ENCODE assay signal across 12 mouse cellular contexts in the genomic region with DNA sequence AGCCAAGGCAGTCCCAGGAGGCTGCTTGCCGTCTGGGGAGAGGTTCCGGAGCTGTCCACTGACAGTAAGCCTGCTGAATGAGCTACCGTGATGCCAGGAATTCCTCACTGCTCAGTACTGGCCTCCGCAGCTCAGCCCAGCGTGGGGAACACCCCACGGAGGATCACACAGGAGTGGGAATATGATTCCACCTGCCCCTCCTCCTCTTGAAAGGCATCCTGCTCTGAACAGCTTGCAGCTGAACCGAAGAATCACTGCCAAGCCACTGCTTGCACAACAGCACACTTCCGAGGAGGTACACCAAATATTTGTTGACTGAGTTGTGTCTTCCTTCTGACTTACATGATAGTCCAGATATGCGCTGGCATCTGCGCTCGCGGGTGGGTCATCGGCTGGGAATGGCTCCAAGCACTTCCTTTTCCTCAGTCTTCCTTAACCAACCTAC. TPM values are rescaled to one million over a fixed set of nuclear protein-coding genes. Genes with fewer than 3 reads are reported as not detected.
DNase-seq lines count a peak whose midpoint lies in the region; ATAC-seq and TF ChIP-seq lines count a peak whose summit lies in the region.
"Had no signal": no experiment of that assay in that cellular context is flagged by ENCODE, and none has a peak within 500 bp of the region (broad histone marks: within the 10 kb centered on the region; RNA-seq: fewer than 3 reads in every experiment).

No protein-coding gene starts in this region.

- ATAC-seq in kidney, embryonic 14.5 days (ENCODE audit: low FRiP score, low TSS enrichment), result no peak
- ATAC-seq in cerebellum, adult (ENCODE audit: insufficient number of reproducible peaks, low FRiP score, low TSS enrichment), result no peak
- ATAC-seq: hindbrain, embryonic 16.5 days had no signal

- H3K4me3 ChIP-seq in kidney, embryonic 14.5 days (ENCODE audit: low read length), result no peak overlapping the region
- no peak overlapping the region for H3K4me3 ChIP-seq in C2C12 (ENCODE audit: insufficient read depth, poor library complexity, severe bottlenecking)
- H3K4me3 ChIP-seq: midbrain, embryonic 10.5 days had no signal

- 62% methylated on average over 13 of the region's 13 CpGs for WGBS in kidney, embryonic 14.5 days

- H3K9ac ChIP-seq in kidney, embryonic 14.5 days (ENCODE audit: low read depth, low read length), result no peak overlapping the region

- H3K79me2 ChIP-seq in C2C12 (ENCODE audit: control insufficient read depth, insufficient read depth), result no peaks in the 10 kb centered on the region

- no peak overlapping the region for H3K4me2 ChIP-seq in kidney, embryonic 14.5 days (replicated peaks; ENCODE audit: low read depth, low read length)

- no peaks in the 10 kb centered on the region for H3K27me3 ChIP-seq in kidney, embryonic 14.5 days (ENCODE audit: control insufficient read depth, insufficient read depth, low read length)
- H3K27me3 ChIP-seq in C2C12 (ENCODE audit: control insufficient read depth, insufficient read depth, insufficient read length), result no peaks in the 10 kb centered on the region

- peak overlapping the region; percentile 19 for H3ac ChIP-seq in C2C12 (ENCODE audit: control insufficient read depth, insufficient read length, low read depth)

- H3K36me3 ChIP-seq in kidney, embryonic 14.5 days (ENCODE audit: control insufficient read depth, insufficient read depth, low read length), result no peaks in the 10 kb centered on the region
- no peaks in the 10 kb centered on the region for H3K36me3 ChIP-seq in C2C12 (ENCODE audit: control insufficient read depth, insufficient read depth)
- H3K36me3 ChIP-seq: midbrain, embryonic 10.5 days had no signal

- H3K79me3 ChIP-seq in C2C12 (ENCODE audit: low read depth), result no peaks in the 10 kb centered on the region

- DNase-seq in kidney, adult 11 months, result peak; percentile 41
- peak; percentile 28 for DNase-seq in brain, adult 2 months (ENCODE audit: low read depth, low spot score)
- peak; percentile 76 to 84 for DNase-seq in lung, adult 18-20 months
- no peak for DNase-seq in spleen, adult 12 weeks (ENCODE audit: low spot score)
- DNase-seq in embryo, embryonic 11 days, result no peak
- DNase-seq: liver; thymus, postnatal 25 days had no signal

- no peaks in the 10 kb centered on the region for H3K4me1 ChIP-seq in kidney, embryonic 14.5 days (ENCODE audit: control insufficient read depth, insufficient read depth, low read length)

- no peaks in the 10 kb centered on the region for H3K9me3 ChIP-seq in kidney, embryonic 14.5 days (ENCODE audit: control insufficient read depth, low read length)
- H3K9me3 ChIP-seq: midbrain, embryonic 10.5 days had no signal

- TF ChIP-seq CTCF in C2C12 (IDR thresholded peaks at IDR 0.05; ENCODE audit: control insufficient read depth, insufficient read depth, insufficient read length), result no peak

- no peak overlapping the region for H3K27ac ChIP-seq in kidney, embryonic 14.5 days (ENCODE audit: low read depth, low read length)
- H3K27ac ChIP-seq: midbrain, embryonic 10.5 days had no signal

TF ChIP-seq in C2C12, 6 proteins besides CTCF, POLR2A, EP300 and RAD21:
- TF ChIP-seq MAX (IDR thresholded peaks at IDR 0.05), result no peak
- peak; percentile 99 for TF ChIP-seq CEBPB (IDR thresholded peaks at IDR 0.05; ENCODE audit: low read depth)
- TF ChIP-seq USF1 (IDR thresholded peaks at IDR 0.05; ENCODE audit: low read depth), result no peak
- TF ChIP-seq FOSL1 (IDR thresholded peaks at IDR 0.05; ENCODE audit: insufficient read depth, low read length, poor library complexity, severe bottlenecking), result peak; percentile 21
- peak; percentile 72 for TF ChIP-seq MYOD1 (IDR thresholded peaks at IDR 0.05; ENCODE audit: control insufficient read depth, insufficient read length, low read depth)
- no peak for TF ChIP-seq MYOG (IDR thresholded peaks at IDR 0.05; ENCODE audit: control insufficient read depth, extremely low read depth, insufficient read length)

RNA-seq across cellular contexts. Expression of a gene that starts 26.9 kb away (rescaled TPM):
- 87.9 and 104 TPM in 2 replicates for polyA plus RNA-seq in kidney, embryonic 14.5 days (2014; fragmentation: Nextera tagmentation; extraction: Ambion mirVana)
- 52.7 TPM for polyA plus RNA-seq in C2C12 (2012; fragmentation: generic; extraction: Trizol)

Comparison
In these comparisons a context has a peak if more than half of its experiments do, and no peak if none do; other contexts are left out.
1. DNase-seq: peak in kidney, adult 11 months (single experiment), brain, adult 2 months (single experiment) and lung, adult 18-20 months (2 of 2); none in spleen, adult 12 weeks (single experiment) and embryo, embryonic 11 days (single experiment).